Mouse (Mus musculus): ENCODE results near the gene Gm47429. TPM values are rescaled to one million over a fixed set of nuclear protein-coding genes. Genes with fewer than 3 reads are reported as not detected.

The Gm47429 gene
- total RNA-seq (2023), result not detected

DNA sequence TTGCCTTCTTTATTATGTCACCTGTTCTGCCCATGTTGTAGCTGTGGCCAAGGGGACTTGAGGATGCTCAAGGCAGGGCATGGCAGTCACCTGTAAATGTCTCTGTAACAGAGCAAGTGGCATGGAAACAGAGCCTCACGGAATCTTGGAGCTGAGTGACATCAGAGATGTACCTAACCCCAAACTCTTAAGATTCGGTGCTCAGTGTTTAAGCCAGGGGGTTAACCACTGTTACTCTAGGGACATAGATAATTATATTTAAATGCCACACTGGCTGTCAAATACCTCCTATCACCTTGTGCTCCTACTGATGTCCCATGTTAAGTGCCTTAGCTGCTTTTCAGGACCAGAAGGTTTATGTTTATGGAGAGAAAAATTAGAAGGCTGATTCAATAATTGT, at the start of gene Gm47429:
TSS of gene Gm47429 (minus strand) at position 101 of the 400 bp plus-strand sequence.

DNA sequence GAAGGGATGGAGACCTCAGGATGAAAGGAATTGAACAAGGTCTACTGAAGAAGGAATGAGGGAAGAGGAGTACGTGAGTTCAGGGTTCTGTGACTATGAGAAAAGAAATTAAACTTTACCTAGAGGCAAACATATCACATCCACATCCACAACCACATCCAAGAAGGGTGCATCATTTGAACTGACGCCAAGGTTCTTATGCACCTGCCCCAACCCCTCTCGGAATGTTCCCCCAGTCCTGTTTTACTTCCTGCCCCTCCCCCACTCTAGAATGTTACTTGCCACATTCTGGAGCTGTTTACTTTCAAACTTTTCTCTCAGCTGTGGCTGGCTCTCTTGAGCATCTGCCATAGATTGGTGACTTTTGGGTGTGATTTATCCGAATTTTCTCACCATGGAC, 23.3 kb upstream of the Gm47429 start, which contains the start of gene Nutm2:
TSS of gene Nutm2 (plus strand) at position 301 of the 400 bp plus-strand sequence.

DNA sequence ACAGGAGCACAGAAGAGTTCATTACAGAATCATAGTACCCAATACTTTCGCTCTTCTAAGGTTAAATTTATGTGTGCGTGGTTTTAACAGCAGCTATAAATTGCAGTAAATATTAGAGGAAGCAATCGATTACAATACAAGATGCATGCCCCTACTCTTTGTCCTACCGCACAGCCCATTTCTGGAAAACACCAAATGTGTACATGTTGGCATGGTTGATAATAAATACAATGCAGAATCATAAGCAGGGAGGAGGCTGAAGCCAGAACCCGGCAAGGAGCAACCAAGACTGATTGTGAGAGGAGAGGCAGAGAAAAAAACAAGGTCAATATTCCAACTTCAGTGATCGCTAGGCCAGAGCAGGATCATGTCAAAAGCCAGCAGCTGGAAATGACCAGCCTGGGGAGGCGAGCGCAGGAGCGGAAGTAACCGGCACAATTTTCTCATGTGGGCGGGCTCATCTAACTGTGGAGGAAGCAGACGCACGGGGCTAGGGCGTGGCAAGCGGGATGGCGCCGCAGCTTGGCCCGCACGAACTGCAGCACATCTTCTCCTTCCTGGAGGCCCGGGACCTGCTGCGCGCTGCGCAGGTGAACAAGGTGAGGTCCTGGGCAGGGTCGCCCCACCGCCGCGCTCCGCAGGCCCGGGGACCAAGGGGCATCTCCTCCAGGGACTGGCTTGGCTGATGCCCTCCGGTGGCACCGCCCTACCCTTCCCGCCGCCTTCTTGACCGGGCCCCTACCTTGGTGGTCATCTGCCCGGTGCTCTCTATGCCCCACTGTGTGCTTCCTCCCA, 26.1 kb downstream of the Gm47429 start, which contains the start of gene Fbxw17:
TSS of gene Fbxw17 (plus strand) at position 476 of the 795 bp plus-strand sequence.

Other genes with a start within 250 kb of the Gm47429 start
- not detected for gene Gm906, start 193.6 kb downstream of the Gm47429 start, total RNA-seq (2023)
- 14.9 TPM for gene Fbxw17, start 26.0 kb downstream of the Gm47429 start, total RNA-seq (2023)
- not detected for gene Nutm2, start 23.4 kb upstream of the Gm47429 start, total RNA-seq (2023)
- gene Gm904, start 199.3 kb upstream of the Gm47429 start, total RNA-seq (2023), result not detected